Mouse (Mus musculus) urinary bladder, postnatal 25 days (tissue): Measurements from ENCODE around the gene Lias.

Source experiments
- DNase-seq: peaks from one replicate; pipeline ENCODE4 v3.0.0; 2022; ENCODE audit warnings: low spot score

The Lias gene

GRCm38 (mm10) chr5:65390648-65391644, at the start of gene Lias, which contains the start of gene Rpl9:
Gene Lias (plus strand): TSS chr5:65391497.
Gene Rpl9 (minus strand): TSS chr5:65391444.
- DNase-seq = peak; percentile 99

GRCm38 (mm10) chr5:65348168-65348567, 43.1 kb upstream of the Lias start, which contains the start of gene Klb:
Gene Klb (plus strand): TSS chr5:65348314.
- DNase-seq = no peak

GRCm38 (mm10) chr5:65350508-65350907, 40.8 kb upstream of the Lias start:
- DNase-seq = no peak

DNA sequence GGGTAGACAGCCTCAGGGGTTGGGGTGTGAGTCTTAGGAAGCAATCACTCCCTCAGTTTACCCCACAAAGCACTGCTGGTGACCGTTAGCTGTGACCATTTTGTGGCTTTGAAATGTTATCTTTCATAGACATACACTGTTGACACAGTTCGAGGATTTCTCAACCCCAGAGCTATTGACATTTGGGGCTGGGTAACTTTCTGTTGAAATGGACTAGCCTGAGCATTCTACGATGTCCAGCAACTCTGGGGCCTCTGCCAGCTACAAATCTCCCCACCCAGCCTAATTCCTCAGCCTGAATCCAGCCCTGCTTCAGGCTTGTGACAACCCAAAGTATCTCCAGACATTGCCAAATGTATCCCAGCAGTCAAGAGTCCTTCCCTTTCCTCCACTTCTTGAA, 37.2 kb upstream of the Lias start:
- no peak for DNase-seq

- no peak for DNase-seq
Observed at GRCm38 (mm10) chr5:65354985-65355384, 36.3 kb upstream of the Lias start.

DNA sequence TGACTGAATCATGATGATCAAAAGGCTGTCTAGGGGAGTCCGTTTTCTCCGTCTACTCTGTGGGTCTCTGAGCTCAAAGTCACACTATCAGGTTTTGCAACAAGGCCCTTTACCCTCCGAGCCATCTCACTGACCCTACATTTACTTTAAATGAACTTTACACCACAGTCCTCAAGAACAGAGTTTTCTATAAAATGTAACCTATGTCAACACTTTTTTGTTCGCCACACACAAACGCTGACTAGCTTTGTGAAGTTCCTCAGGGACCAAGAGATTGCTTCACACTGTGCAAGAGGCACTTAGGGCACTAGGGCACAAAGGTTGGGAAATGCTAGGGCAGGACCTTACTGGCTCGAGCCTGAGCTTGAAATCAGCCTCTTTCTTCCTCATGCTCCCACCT, 34.4 kb upstream of the Lias start:
- no peak for DNase-seq

DNA sequence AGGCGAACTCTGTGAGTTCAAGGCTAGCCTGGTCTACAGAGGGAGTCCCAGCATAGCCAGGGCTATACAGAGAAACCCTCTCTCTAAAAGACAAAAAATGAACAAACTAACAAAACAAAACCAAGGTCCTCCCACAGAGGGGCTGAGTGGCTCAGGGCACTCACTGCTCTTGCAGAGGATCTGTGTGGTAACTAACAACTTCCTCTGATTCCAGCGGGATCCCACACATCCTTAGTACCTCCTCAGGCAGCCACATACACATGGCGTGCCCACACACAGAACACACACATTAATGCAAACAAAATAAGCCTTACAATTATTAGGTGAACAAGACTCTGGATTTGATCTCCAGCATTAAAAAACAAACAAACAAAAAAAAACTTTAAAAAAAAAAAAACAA, 33.5 kb upstream of the Lias start:
- no peak for DNase-seq

DNA sequence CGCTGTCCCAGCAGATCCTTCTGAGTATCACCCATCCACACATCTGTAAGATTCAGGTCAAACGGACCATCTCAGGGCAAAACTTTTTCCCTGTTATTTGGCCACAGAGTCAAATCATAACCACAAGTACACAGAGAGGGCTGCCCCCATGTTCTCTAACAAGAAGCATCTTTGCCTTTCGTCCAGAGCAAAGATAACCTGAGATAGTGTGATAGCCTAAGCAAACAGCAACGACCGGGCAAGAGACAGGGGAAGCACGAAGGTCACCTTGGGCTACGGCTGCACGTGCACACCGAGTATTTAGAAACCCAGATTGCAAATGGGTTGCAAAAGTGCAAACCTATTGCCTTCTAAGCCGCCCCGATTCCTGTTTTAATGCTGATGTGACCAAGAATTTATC, 23.5 kb upstream of the Lias start:
- DNase-seq = no peak

- no peak for DNase-seq
Observed at GRCm38 (mm10) chr5:65371551-65371950, 19.7 kb upstream of the Lias start.

- DNase-seq = no peak
Observed at GRCm38 (mm10) chr5:65374746-65375145, 16.6 kb upstream of the Lias start.

DNA sequence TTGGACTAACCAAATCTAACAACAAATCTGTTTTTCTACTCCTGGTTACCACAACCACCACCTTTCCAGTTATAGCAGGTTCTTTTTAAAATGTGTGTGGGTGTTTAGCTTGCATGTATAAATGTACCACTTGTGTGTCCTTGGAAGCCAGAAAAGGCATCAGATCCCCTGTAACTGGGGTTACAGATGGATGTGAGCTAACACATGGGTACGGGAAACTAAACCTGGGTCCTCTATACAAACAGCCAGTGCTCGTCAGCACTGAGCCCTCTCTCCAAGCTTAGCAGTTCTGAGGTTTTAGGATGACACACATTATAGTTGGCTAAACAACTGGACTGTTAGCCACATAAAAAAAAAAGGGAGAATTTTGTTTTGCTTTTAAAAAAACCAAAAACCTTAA, 5.6 kb upstream of the Lias start:
- no peak for DNase-seq

- no peak for DNase-seq
Observed at GRCm38 (mm10) chr5:65387008-65387867, 4.1 kb upstream of the Lias start.

DNA sequence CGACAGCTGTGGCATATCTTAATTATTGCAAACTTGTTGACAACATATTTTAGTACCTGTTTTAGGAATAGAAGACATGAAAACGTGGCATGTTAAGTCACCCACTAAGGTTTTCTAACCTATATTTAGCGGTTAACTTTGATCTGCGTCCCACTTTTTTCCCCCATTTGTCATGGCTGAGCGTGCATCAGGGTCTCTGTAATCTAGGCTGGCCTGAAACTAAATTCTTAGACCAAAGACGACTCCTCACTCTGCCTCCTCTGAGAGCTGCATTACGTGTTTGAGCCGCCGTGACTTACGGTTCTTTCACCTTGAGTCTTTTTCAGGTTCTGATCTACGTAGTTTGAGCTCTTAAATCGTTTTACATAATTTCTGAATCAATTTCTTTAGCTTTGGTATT, 456 bp downstream of the Lias start:
- no peak for DNase-seq

DNA sequence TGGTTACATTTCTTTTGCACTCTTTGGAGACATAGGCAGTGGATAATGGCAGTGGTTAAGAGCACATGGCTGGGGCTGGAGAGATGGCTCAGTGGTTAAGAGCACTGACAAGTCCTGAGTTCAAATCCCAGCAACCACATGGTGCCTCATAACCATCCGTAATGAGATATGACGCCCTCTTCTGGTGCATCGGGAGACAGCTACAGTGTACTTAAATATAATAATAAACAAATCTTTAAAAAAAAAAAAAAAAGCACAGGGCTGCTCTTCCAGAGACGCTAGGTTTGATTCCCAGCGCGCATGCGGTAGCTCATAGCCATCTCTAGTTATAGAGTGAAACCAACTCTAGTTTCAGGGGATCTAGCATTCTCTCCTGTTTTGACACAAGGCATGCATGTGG, 3.1 kb downstream of the Lias start:
- DNase-seq = no peak

GRCm38 (mm10) chr5:65401251-65401994, 10.1 kb downstream of the Lias start:
- DNase-seq = peak; percentile 77

DNA sequence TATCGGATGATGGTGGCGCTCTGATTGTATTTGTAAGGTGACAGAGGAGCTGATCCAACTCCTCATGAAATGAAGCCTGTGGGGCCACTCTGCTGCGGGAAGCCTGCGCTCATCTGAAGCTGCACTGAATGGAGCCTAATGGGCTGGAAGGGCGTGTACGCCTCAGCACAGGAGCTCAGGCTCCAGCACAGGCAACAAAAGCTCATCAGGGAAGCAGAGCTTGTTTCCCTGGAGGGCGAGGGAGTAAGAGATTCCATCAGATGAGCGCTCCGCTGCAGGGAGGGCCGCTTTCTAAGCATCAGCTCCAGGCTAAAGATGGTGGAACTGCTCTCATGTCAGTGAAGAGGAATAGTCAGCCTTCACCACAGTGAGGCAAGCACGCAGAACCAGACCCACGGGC, 16.7 kb downstream of the Lias start:
- DNase-seq = no peak

DNA sequence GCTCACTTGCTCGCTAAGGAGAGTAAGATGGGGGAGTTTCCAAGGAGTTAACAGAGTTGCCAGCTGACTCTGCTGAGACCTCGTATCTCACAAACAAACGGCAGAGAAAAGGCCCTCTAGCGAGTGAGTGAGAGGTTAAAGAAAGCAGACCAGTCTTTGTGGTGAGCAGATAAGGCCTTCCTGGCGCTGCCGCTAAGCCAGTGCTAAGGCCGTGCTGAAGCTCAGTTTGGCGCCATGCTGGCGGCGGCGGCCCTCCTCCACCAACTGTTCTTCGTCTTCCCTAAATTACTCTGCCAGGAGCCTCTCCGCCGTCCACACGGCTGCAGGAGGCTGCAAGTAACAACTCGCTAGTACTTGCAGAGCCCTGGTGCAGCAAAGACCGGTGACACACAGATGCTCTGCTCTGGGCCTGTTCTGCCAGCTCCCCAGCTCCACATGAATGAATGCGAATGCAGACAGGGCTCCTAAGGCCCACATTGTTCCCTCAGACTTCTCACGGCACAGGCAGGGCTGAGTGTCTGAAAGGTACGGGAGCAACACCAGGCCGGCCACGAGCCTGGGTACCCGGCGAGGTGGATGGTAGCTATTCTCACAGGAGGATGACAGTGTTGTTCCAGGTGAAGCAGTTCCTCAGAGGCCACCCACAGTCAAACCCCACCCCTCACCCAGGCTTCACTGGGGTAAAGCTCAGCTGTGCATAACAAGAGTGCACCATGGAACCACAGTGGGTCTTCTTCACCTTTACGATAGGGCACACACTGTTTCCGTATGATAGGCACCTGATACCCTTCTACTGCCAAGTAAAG, 24.6 kb downstream of the Lias start:
- peak; percentile 41 for DNase-seq

GRCm38 (mm10) chr5:65419136-65419535, 27.8 kb downstream of the Lias start:
- no peak for DNase-seq

DNA sequence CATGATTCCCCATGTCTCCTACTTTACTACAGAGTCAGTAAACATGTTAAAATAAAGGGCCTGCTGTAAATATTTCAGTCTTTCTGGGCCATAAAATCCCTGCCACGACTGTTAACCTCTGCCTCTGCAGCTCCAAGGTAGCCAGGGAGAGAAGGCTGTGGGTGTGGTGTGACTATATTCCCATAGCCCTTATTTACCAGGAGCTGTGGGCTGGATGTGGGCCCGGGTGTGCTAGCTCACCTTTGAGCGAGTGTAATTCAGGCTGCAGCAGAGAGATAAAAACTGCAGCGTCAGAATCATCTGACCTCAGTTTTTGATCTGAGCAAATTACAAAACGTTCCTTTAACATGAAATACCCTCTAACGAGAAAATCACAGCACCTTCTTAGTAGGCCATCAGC, 29.5 kb downstream of the Lias start:
- no peak for DNase-seq

DNA sequence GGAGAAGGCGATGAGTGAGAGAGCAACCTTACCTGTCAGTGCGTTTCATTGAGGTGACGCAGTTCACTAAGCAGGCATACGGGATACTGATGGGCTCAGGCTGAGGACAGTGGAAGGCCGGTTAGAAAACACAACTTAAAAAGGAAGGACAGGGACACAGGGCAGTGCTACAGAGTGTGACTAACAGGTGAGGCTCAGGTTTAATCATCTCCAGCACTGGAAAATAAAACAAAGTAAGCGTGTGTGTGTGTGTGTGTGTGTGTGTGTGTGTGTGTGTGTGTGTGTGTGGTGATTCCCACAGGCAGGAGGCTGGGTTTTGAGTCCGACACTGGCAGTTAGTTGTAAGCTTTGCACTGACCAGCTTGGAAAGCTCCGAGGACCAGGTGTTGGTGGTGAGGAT, 31.5 kb downstream of the Lias start:
- DNase-seq = no peak

DNA sequence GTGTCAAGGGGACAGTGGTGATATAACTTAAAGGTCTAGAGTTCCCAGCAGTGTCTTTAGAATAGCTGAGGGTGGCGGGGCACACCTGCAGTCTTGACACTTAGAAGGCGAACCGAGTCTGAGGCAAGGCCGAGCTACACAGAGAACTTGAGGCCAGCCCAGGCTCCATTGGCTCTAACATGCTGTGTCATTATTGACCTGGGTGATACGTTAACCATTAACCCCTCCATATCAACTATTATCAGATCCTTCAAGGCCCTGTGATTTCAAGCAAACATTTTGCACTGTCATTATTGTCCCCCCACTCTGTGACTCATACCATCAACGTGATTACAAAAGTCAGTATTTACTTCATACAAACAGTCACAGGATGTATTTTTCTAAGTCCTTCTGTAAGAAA, 32.9 kb downstream of the Lias start:
- DNase-seq = no peak
